Mouse (Mus musculus): Measurements from ENCODE around the gene Cst10. TPM values are rescaled to one million over a fixed set of nuclear protein-coding genes. Genes with fewer than 3 reads are reported as not detected.

Cst10 gene
- not detected for total RNA-seq (2021)
- long read RNA-seq, experiment 1, result 0 reads
- long read RNA-seq, experiment 2, result 0 reads

DNA sequence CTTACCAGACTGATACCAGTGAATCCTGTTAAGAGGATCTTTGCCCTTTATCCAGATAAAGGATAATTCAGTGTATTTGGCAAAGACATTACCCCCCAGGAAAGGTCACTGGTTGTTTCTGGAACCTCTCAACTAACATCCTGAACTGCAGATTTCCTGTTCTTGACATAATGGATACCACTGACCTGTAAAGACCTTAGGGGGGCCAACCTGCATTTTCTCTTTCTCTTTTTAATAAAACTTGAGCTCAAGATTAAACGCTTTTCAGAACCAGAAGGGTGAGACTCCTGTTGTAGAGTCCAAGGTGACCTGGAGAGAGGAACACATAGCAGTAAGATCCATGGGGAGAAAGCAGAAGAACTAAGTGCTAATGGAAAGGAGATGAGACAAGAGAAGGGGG is at the start of gene Cst10:
Gene Cst10 (plus strand): TSS at position 301 of the 400 bp plus-strand sequence.
- no peak for DNase-seq
- no peak within 1 kb of the TSS for H3K27ac ChIP-seq
- TF ChIP-seq CTCF (IDR thresholded peaks at IDR 0.05), result no peak
- no peak within 1 kb of the TSS for H3K4me3 ChIP-seq
- intact Hi-C loops (cut with DNase I), result no loop called here

- Histone ChIP-seq H3K4me3 (no peak overlapping the region), H3K27ac (no peak overlapping the region)
- no peak for DNase-seq
- no peak for TF ChIP-seq CTCF (IDR thresholded peaks at IDR 0.05)
- intact Hi-C loops (cut with DNase I), result no loop called here
Measured at GRCm38 (mm10) chr2:149392951-149393350, 11.9 kb upstream of the Cst10 start.

- intact Hi-C loops (cut with DNase I), result no loop called here
- no peak overlapping the region for H3K4me3 ChIP-seq
Measured at GRCm38 (mm10) chr2:149422564-149422963, 17.7 kb downstream of the Cst10 start.

More at GRCm38 (mm10) chr2:149422564-149422963, 17.7 kb downstream of the Cst10 start:
- TF ChIP-seq CTCF (IDR thresholded peaks at IDR 0.05), result no peak
- no peak for DNase-seq
- H3K27ac ChIP-seq, result no peak overlapping the region

Measured in gastrocnemius, adult 2 months (tissue).